Mouse (Mus musculus): ENCODE results near the gene Map3k3.

DNA sequence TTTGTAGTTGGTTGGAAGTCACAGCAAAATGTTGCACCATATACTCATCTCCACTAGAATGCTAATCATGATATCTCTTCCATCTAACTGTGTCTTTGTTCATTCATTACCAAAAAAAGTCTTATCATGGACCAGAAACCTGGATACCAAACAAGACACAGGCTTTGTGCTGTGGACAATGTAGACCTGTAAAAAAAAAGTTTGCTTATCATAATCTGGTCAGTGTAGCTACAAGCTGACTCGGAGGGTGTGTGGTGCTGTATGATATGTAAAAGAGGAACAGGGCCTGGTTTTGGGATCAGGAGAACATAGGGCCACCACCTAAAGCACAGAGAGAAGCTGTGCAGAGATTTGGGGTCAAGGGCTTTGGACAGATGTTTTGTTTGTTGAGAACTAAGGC lies 45.1 kb downstream of the Map3k3 start:
- TF ChIP-seq CTCF (IDR thresholded peaks at IDR 0.05; ENCODE audit: control insufficient read depth, insufficient read depth, insufficient replicate concordance, low read depth, low read length) (no peak), POLR2A (IDR thresholded peaks at IDR 0.05; ENCODE audit: control insufficient read depth, low read depth, low read length) (no peak)

Data from testis, adult 2 months (tissue).